Mouse (Mus musculus) G1E (cell line): Measurements from ENCODE around the gene Supv3l1. TPM values are rescaled to one million over a fixed set of nuclear protein-coding genes. Genes with fewer than 3 reads are reported as not detected.
"Not testable (repeated sequence)": the region's sequence is repeated elsewhere in the genome, so short reads cannot be mapped to it uniquely, and the experiment has no call there.

Experiments used
- ATAC-seq: 2 replicates; pipeline ENCODE4 v1.8.0; 2016; ENCODE audit warnings: mild to moderate bottlenecking; ENCODE audit not compliant: insufficient number of reproducible peaks, poor library complexity, low FRiP score, severe bottlenecking; ENCODE audit errors: extremely low read depth
- DNase-seq: peaks from one replicate; pipeline ENCODE4 v3.0.0; 2012; ENCODE audit warnings: low spot score
- H3K27me3 ChIP-seq: 2 replicates; pipeline ENCODE4 v1.6.1; 2012; ENCODE audit warnings: mild to moderate bottlenecking, low read length, inconsistent platforms; ENCODE audit not compliant: insufficient read depth
- H3K36me3 ChIP-seq: replicated peaks from 2 replicates; pipeline ENCODE3; 2012; ENCODE audit warnings: mild to moderate bottlenecking, inconsistent platforms
- H3K4me1 ChIP-seq: 2 replicates; pipeline ENCODE4 v1.6.1; 2012; ENCODE audit warnings: low read depth, low read length, inconsistent platforms, mixed read lengths; ENCODE audit not compliant: insufficient read depth
- H3K4me3 ChIP-seq: 2 replicates; pipeline ENCODE4 v1.5.1; 2012; ENCODE audit warnings: low read depth, mild to moderate bottlenecking, inconsistent platforms, low read length, moderate library complexity, mixed read lengths
- H3K9me3 ChIP-seq: replicated peaks from 2 replicates; pipeline ENCODE4 v1.6.1; 2012; ENCODE audit warnings: inconsistent platforms
- CTCF ChIP-seq: IDR thresholded peaks from 2 replicates; pipeline ENCODE4 v1.5.1; 2012; ENCODE audit warnings: low read depth, low read length, inconsistent platforms, mixed read lengths
- GATA1 ChIP-seq: IDR thresholded peaks from 2 replicates; pipeline ENCODE4 v1.6.1; 2012; ENCODE audit warnings: borderline replicate concordance, low read length, inconsistent platforms, mixed read lengths
- GATA2 ChIP-seq: IDR thresholded peaks from 2 replicates; pipeline ENCODE4 v1.6.1; 2012; ENCODE audit warnings: low read depth, low read length, inconsistent platforms, borderline replicate concordance
- POLR2AphosphoS5 ChIP-seq: IDR thresholded peaks from 2 replicates; pipeline ENCODE4 v1.6.1; 2012; ENCODE audit warnings: low read depth, low read length, inconsistent platforms; ENCODE audit not compliant: insufficient replicate concordance
- TAL1 ChIP-seq: conservative IDR thresholded peaks from 2 replicates; pipeline ENCODE4 v1.6.1; 2012; ENCODE audit warnings: low read depth, low read length, inconsistent platforms, mixed read lengths
- polyA plus RNA-seq: library from polyadenylated mRNA; stranded (reverse); fragments of >175 nt; gene quantifications from 2 replicates; pipeline ENCODE4 v1.2.3, GENCODE M21; 2012
- total RNA-seq, 2 experiments: library from RNA; stranded (forward) in 1 of 2; stranded (reverse) in 1 of 2; fragments of 200-1000 nt in 1 of 2; fragments of >200 nt in 1 of 2; fragmentation: Nextera tagmentation in 1 of 2; gene quantifications; 2 replicates each; pipeline ENCODE4 v1.2.3; 2014 to 2017

Gene Supv3l1
- total and polyA plus RNA-seq, 3 experiments, result 23.0 to 26.4 (median 24.1) TPM

DNA sequence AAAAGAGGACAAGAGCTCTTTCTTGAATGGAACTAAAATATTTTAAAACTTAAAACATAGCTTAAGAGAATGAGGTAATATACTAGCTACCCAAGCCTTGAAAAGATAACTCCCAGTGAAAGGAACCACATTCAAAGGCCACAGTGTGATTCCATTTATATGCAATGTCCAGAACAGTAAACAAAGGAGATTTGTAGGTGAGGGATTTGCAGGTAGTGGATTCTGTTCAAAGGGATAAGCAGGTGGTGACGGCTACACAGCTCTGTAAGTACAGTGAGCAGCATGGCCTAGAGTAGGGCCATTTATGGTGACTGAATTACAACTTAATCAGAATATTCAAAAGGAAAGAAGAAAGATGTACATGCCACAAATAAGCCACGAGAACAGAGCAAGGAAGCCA, 27.4 kb upstream of the Supv3l1 start:
- no peak for DNase-seq
- TF ChIP-seq GATA1 (no peak), POLR2AphosphoS5 (no peak), CTCF (no peak), GATA2 (no peak), TAL1 (no peak)
- Histone ChIP-seq H3K9me3 (no peaks in the 10 kb centered on the region), H3K36me3 (peaks cover 44% of the 10 kb centered on the region), H3K4me3 (no peak overlapping the region), H3K27me3 (no peaks in the 10 kb centered on the region), H3K4me1 (peaks cover 6% of the 10 kb centered on the region; the same call in 1 of the 2 replicates)
- ATAC-seq, result no peak

DNA sequence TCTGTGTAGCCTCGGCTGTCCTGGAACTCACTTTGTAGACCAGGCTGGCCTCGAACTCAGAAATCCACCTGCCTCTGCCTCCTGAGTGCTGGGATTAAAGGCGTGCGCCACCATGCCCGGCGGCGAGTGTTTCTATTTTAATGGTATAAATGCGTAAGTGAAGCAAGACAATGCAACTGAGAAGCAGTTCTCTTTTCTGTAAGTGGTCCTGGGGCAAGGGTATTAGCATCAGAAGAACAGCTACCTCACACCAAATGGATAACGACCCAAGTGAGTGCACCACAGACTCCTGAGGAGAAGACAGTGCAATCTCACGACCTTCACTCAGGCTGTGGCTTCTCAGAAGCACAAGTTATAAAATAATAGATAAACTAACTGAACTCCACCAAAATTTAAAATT, 25.4 kb upstream of the Supv3l1 start:
- Histone ChIP-seq H3K9me3 (no peaks in the 10 kb centered on the region), H3K36me3 (peaks cover 47% of the 10 kb centered on the region), H3K4me1 (peaks cover 8% of the 10 kb centered on the region; the same call in 1 of the 2 replicates), H3K4me3 (no peak overlapping the region), H3K27me3 (no peaks in the 10 kb centered on the region)
- DNase-seq, result no peak
- ATAC-seq, result no peak
- TF ChIP-seq TAL1 (no peak), POLR2AphosphoS5 (no peak), CTCF (no peak), GATA1 (no peak)

DNA sequence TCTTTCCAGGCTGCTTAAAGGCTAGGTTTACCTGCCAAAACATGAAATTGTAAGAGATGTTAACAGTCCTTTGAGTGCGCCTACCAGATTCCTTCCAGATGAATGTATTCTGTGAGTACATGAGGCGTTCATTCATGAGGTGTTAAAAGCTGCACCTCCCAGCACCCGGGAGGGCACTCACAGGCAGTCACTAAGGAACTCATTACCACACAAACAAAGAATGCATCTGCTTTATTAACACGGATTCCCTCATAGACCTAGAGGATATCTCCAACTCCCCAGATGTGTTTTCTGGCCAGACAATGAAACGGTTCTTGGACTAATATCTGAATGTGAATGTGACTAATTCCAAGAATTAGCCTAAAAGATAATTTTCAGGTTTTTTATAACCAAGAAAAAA, 21.6 kb upstream of the Supv3l1 start:
- H3K9me3 ChIP-seq, result no peaks in the 10 kb centered on the region
- TF ChIP-seq GATA1, result no peak
- TF ChIP-seq GATA2, result no peak
- no peak for TF ChIP-seq CTCF
- TF ChIP-seq POLR2AphosphoS5, result no peak
- TF ChIP-seq TAL1, result no peak
- peaks cover 8% of the 10 kb centered on the region; the same call in 1 of the 2 replicates for H3K4me1 ChIP-seq
- DNase-seq (no peak), ATAC-seq (no peak)
- H3K27me3 ChIP-seq, result no peaks in the 10 kb centered on the region
- H3K36me3 ChIP-seq, result peaks cover 52% of the 10 kb centered on the region
- no peak overlapping the region for H3K4me3 ChIP-seq

DNA sequence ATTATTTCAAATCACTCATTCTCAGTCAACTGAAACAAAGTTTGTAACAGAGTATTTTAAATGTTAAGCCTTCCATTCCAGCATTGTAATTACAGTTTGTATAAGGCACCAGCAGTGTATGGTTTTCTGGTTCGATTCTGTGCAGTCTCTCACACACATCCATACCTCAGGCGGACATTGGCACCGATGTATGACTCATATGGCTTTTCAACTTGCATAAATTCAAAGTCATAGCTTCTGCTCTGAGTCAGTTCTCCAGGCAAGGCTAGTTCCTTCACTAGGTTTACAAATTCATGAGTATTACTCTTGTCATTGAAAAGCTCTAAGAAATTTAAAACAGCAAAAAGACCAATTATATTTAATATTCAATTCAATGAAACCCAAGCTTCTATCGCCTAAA, 20.2 kb upstream of the Supv3l1 start:
- Histone ChIP-seq H3K9me3 (no peaks in the 10 kb centered on the region), H3K36me3 (peaks cover 48% of the 10 kb centered on the region), H3K4me1 (peaks cover 8% of the 10 kb centered on the region; the same call in 1 of the 2 replicates), H3K4me3 (no peak overlapping the region), H3K27me3 (no peaks in the 10 kb centered on the region)
- ATAC-seq (no peak), DNase-seq (no peak)
- TF ChIP-seq GATA1 (no peak), TAL1 (no peak), GATA2 (no peak), CTCF (no peak), POLR2AphosphoS5 (no peak)

DNA sequence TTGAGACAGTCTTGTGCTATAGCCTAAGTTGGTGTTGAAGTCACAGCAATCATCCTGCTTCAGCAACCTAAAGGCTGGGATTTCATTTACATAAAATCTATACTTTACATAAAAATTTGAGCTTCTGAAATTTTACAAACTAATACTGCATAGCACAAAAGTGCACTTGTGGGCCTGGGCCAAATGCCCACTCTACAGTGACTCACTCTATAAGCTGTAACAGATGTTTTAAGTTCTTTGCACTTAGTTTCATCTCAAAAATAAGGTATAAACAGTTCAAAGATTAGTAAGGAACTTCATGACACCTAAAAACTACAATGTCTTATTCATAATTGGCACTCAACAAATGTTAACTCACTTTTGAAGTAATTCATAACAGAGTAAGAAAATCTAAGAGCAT, 11.8 kb upstream of the Supv3l1 start:
- Histone ChIP-seq H3K27me3 (no peaks in the 10 kb centered on the region), H3K4me1 (no peaks in the 10 kb centered on the region), H3K4me3 (no peak overlapping the region), H3K36me3 (peaks cover 73% of the 10 kb centered on the region), H3K9me3 (no peaks in the 10 kb centered on the region)
- no peak for ATAC-seq
- DNase-seq, result no peak
- no peak for TF ChIP-seq GATA1
- TF ChIP-seq POLR2AphosphoS5, result no peak
- no peak for TF ChIP-seq TAL1
- TF ChIP-seq GATA2, result no peak
- no peak for TF ChIP-seq CTCF

DNA sequence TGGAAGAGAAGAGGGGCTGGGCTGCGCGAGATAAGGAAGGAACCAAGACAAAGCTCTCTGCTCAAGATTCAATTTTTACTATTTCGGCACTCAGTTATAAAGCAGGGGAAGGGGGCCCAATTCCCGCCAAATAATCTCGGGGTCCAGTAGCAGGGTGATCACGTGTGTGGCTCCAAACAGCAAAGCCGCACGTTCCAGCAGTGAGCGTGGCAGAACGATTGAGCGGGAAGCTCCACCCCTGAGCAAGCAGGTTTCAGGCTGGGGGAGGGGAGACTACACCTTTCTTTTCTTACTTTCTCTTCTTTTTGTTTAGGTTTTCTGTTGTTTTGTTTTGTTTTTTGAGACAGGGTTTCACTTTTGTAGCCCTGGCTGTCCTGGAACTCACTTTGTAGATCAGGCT, 2.5 kb upstream of the Supv3l1 start:
- Histone ChIP-seq H3K36me3 (peaks cover 49% of the 10 kb centered on the region), H3K4me1 (peaks cover 36% of the 10 kb centered on the region)
- ATAC-seq, H3K9me3 ChIP-seq, H3K27me3 ChIP-seq, H3K4me3 ChIP-seq, DNase-seq: not testable (repeated sequence)

DNA sequence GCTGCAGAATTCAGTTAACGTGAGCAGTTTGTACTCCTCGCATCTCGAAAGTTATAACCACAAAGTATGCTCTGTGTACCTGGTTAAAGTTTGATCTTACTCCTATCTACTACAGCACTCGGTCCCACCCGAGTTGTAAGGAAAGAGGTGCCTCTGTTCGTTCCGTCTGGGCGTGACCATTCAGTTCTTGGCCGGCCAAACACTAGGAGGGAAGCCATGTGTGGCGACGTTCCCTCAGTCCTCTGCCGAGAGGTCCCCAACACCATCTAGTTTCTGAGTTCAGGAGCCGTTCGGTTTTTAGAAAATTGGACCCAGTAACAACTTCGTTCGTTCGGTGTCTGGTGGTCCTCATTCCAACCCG, 722 bp upstream of the Supv3l1 start:
- H3K27me3 ChIP-seq, result no peaks in the 10 kb centered on the region
- no peaks in the 10 kb centered on the region for H3K9me3 ChIP-seq
- peaks cover 52% of the 10 kb centered on the region for H3K36me3 ChIP-seq
- ATAC-seq (no peak), DNase-seq (no peak)
- H3K4me3 ChIP-seq, result peak overlapping the region; percentile 88
- TF ChIP-seq GATA1 (no peak), CTCF (no peak), GATA2 (no peak), TAL1 (no peak), POLR2AphosphoS5 (no peak)
- peaks cover 36% of the 10 kb centered on the region for H3K4me1 ChIP-seq
